In genomic region chr3:97811158-97811557, GRCm38 (mm10) we compare ENCODE assay signal across 10 mouse cellular contexts.
DNase-seq lines count a peak whose midpoint lies in the region; ATAC-seq and TF ChIP-seq lines count a peak whose summit lies in the region.
"Had no signal": no experiment of that assay in that cellular context is flagged by ENCODE, and none has a peak within 500 bp of the region (broad histone marks: within the 10 kb centered on the region; RNA-seq: fewer than 3 reads in every experiment).

No protein-coding gene starts in this region.

- H3K79me2 ChIP-seq in MEL (ENCODE audit: control insufficient read depth, insufficient read depth, low read length, poor library complexity) = no peaks in the 10 kb centered on the region

- H3K9me3 ChIP-seq in heart, embryonic 11.5 days (replicated peaks; ENCODE audit: control insufficient read depth, low read length) = no peaks in the 10 kb centered on the region
- H3K9me3 ChIP-seq in kidney, embryonic 16.5 days (ENCODE audit: low read length) = no peaks in the 10 kb centered on the region
- H3K9me3 ChIP-seq in MEL (replicated peaks; ENCODE audit: insufficient read depth, low read length) = no peaks in the 10 kb centered on the region
- no peaks in the 10 kb centered on the region for H3K9me3 ChIP-seq in limb, embryonic 10.5 days (replicated peaks)
- H3K9me3 ChIP-seq in liver, embryonic 11.5 days (ENCODE audit: control insufficient read depth, low read length) = no peaks in the 10 kb centered on the region

- H3K9ac ChIP-seq in heart, embryonic 11.5 days (ENCODE audit: low read depth, low read length) = peak overlapping the region; percentile 52; the same call in 1 of the 2 replicates
- H3K9ac ChIP-seq in kidney, embryonic 16.5 days (replicated peaks; ENCODE audit: low read length) = no peak overlapping the region
- no peak overlapping the region for H3K9ac ChIP-seq in MEL (ENCODE audit: control insufficient read depth, low read depth, low read length, poor library complexity, severe bottlenecking)
- H3K9ac ChIP-seq in liver, embryonic 11.5 days (ENCODE audit: low read depth, low read length) = no peak overlapping the region
- H3K9ac ChIP-seq: liver, embryonic 14.5 days had no signal

- peak overlapping the region; percentile 79 for H3K27ac ChIP-seq in heart, embryonic 11.5 days (ENCODE audit: low read depth, low read length)
- H3K27ac ChIP-seq in kidney, embryonic 16.5 days (ENCODE audit: low read length) = no peak overlapping the region
- H3K27ac ChIP-seq in MEL (ENCODE audit: control insufficient read depth, low read depth, low read length) = no peak overlapping the region
- H3K27ac ChIP-seq in limb, embryonic 10.5 days = 0 out of 2 replicates have a peak overlapping the region, but pooled peaks have one; percentile 19
- no peak overlapping the region for H3K27ac ChIP-seq in liver, embryonic 11.5 days (ENCODE audit: low read depth, low read length)
- H3K27ac ChIP-seq: liver, embryonic 14.5 days had no signal

- no peak overlapping the region; the same call in 1 of the 2 replicates for H3K4me3 ChIP-seq in heart, embryonic 11.5 days (ENCODE audit: low read depth, low read length)
- no peak overlapping the region for H3K4me3 ChIP-seq in kidney, embryonic 16.5 days (ENCODE audit: low read length)
- no peak overlapping the region for H3K4me3 ChIP-seq in MEL (ENCODE audit: control insufficient read depth in 1 of 2, insufficient read depth in 1 of 2, low read depth in 2 of 2, low read length in 2 of 2)
- no peak overlapping the region for H3K4me3 ChIP-seq in limb, embryonic 10.5 days
- no peak overlapping the region for H3K4me3 ChIP-seq in liver, embryonic 11.5 days (ENCODE audit: low read depth, low read length)

- 15% methylated on average over 6 of the region's 6 CpGs for WGBS in heart, embryonic 11.5 days (ENCODE audit: insufficient replicate concordance)
- 19% methylated on average over 6 of the region's 6 CpGs for WGBS in kidney, embryonic 16.5 days
- 25% methylated on average over 6 of the region's 6 CpGs for WGBS in limb, embryonic 10.5 days
- WGBS in liver, embryonic 11.5 days = 29% methylated on average over 6 of the region's 6 CpGs

- TF ChIP-seq RAD21 in MEL (IDR thresholded peaks at IDR 0.05; ENCODE audit: low read depth, low read length) = no peak

- peak overlapping the region; percentile 52 for H3K4me2 ChIP-seq in heart, embryonic 11.5 days
- peak overlapping the region; percentile 26; the same call in 1 of the 2 replicates for H3K4me2 ChIP-seq in kidney, embryonic 16.5 days (replicated peaks; ENCODE audit: low read depth, low read length)
- no peak overlapping the region for H3K4me2 ChIP-seq in liver, embryonic 11.5 days

- TF ChIP-seq CTCF in MEL (IDR thresholded peaks at IDR 0.05 in 2 of 3, conservative IDR thresholded peaks at IDR 0.05 in 1 of 3; ENCODE audit: control insufficient read depth in 1 of 3, insufficient read depth in 1 of 3, low read depth in 2 of 3, low read length in 3 of 3, poor library complexity in 1 of 3, severe bottlenecking in 1 of 3) = no peak

- H3K4me1 ChIP-seq in heart, embryonic 11.5 days (ENCODE audit: control insufficient read depth, insufficient read depth, low read length) = peaks cover 34% of the 10 kb centered on the region
- peaks cover 9% of the 10 kb centered on the region; the same call in 1 of the 2 replicates for H3K4me1 ChIP-seq in kidney, embryonic 16.5 days (ENCODE audit: insufficient read depth, low read length)
- H3K4me1 ChIP-seq in MEL (ENCODE audit: control insufficient read depth in 1 of 2, insufficient read depth in 2 of 2, low read length in 2 of 2) = no peaks in the 10 kb centered on the region
- H3K4me1 ChIP-seq in limb, embryonic 10.5 days = peaks cover 13% of the 10 kb centered on the region
- no peaks in the 10 kb centered on the region for H3K4me1 ChIP-seq in liver, embryonic 11.5 days (replicated peaks; ENCODE audit: control insufficient read depth, insufficient read depth, low read length)

- no peak for TF ChIP-seq POLR2A in MEL (IDR thresholded peaks at IDR 0.05; ENCODE audit: control insufficient read depth in 1 of 2, insufficient read depth in 1 of 2, low read depth in 1 of 2, low read length in 2 of 2, poor library complexity in 1 of 2)

- no peak for DNase-seq in heart, postnatal 4 days
- DNase-seq in kidney, postnatal 25 days = no peak
- DNase-seq in MEL (ENCODE audit: low read depth, low spot score) (no peak), MN1 (ENCODE audit: low spot score) (no peak)
- DNase-seq in limb, embryonic 10.5 days (ENCODE audit: low spot score) = no peak
- no peak for DNase-seq in liver, embryonic 11.5 days (ENCODE audit: low spot score)
- DNase-seq: thymus, postnatal 14 days had no signal

- no peak for ATAC-seq in heart, embryonic 11.5 days (replicated peaks; ENCODE audit: insufficient number of reproducible peaks, low FRiP score, low TSS enrichment)
- ATAC-seq in kidney, embryonic 16.5 days (ENCODE audit: low FRiP score, low TSS enrichment) = no peak
- no peak for ATAC-seq in liver, embryonic 11.5 days (replicated peaks; ENCODE audit: low FRiP score)

- TF ChIP-seq EP300 in MEL (IDR thresholded peaks at IDR 0.05; ENCODE audit: low read depth in 1 of 2, low read length in 2 of 2) = no peak

- H3K27me3 ChIP-seq in heart, embryonic 11.5 days (ENCODE audit: control insufficient read depth, insufficient read depth, low read length) = no peaks in the 10 kb centered on the region
- H3K27me3 ChIP-seq in kidney, embryonic 16.5 days (ENCODE audit: insufficient read depth, low read length) = no peaks in the 10 kb centered on the region
- H3K27me3 ChIP-seq in MEL (ENCODE audit: control insufficient read depth in 1 of 2, insufficient read depth in 2 of 2, low read length in 2 of 2) = no peaks in the 10 kb centered on the region; a peak in 1 of 4 replicates
- no peaks in the 10 kb centered on the region for H3K27me3 ChIP-seq in limb, embryonic 10.5 days (ENCODE audit: low read depth, poor library complexity, severe bottlenecking)
- no peaks in the 10 kb centered on the region for H3K27me3 ChIP-seq in liver, embryonic 11.5 days (replicated peaks; ENCODE audit: control insufficient read depth, insufficient read depth, low read length)

- no peaks in the 10 kb centered on the region for H3K36me3 ChIP-seq in heart, embryonic 11.5 days (ENCODE audit: control insufficient read depth, insufficient read depth, low read length)
- H3K36me3 ChIP-seq in kidney, embryonic 16.5 days (ENCODE audit: insufficient read depth, low read length) = no peaks in the 10 kb centered on the region
- H3K36me3 ChIP-seq in MEL (ENCODE audit: control insufficient read depth in 1 of 2, insufficient read depth in 2 of 2, low read length in 2 of 2) = no peaks in the 10 kb centered on the region
- no peaks in the 10 kb centered on the region for H3K36me3 ChIP-seq in limb, embryonic 10.5 days
- H3K36me3 ChIP-seq in liver, embryonic 11.5 days (ENCODE audit: control insufficient read depth, insufficient read depth, low read length) = no peaks in the 10 kb centered on the region

TF ChIP-seq in MEL, 35 proteins besides CTCF, POLR2A, EP300 and RAD21:
- TF ChIP-seq TCF12 (IDR thresholded peaks at IDR 0.05; ENCODE audit: low read depth, low read length) = no peak
- peak; percentile 21; the same call in 1 of the 2 replicates for TF ChIP-seq BHLHE40 (IDR thresholded peaks at IDR 0.05; ENCODE audit: borderline replicate concordance, low read depth, low read length)

Comparison
In these comparisons a context has a peak if more than half of its experiments do, and no peak if none do; other contexts are left out.
1. H3K27ac ChIP-seq: peak in heart, embryonic 11.5 days (single experiment) and limb, embryonic 10.5 days (single experiment); none in kidney, embryonic 16.5 days (single experiment), MEL (single experiment) and liver, embryonic 11.5 days (single experiment).